Mouse (Mus musculus): Measurements from ENCODE around the gene Gm5416. TPM values are rescaled to one million over a fixed set of nuclear protein-coding genes. Genes with fewer than 3 reads are reported as not detected.
"Not testable (repeated sequence)": the region's sequence is repeated elsewhere in the genome, so short reads cannot be mapped to it uniquely, and the experiment has no call there.

Gene Gm5416
- polyA plus RNA-seq (2015; fragmentation: Nextera tagmentation; extraction: Ambion mirVana) = not detected in 2 replicates

DNA sequence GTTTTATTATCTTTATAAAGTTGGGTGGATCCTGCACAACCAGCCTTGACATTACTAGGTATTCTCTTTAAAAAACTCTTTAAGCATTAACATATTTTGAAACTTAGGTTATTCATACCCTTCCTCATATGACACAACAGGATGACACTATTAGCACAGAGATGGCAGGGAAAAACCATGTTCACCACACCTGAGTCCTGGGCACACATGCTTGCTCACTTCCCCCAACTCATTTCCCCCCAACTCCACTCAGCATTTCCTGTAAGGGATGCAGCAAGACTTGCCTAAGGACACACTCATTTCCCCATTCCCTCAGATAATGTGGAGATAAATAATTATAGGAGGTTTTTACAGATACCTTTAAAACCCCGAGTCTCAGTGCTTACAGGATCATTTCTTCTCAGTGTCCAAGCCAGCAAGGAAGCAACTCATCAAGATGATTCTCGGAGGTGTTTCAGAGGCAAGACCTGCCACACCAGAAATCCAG lies at the start of gene Gm5416:
Gene Gm5416 (plus strand): TSS at position 437 of the 487 bp plus-strand sequence.
- no peak within 1 kb of the TSS for H3K9ac ChIP-seq
- H3K4me1 ChIP-seq = no peaks in the 10 kb centered on the region
- WGBS = 69% methylated on average over 2 of the region's 2 CpGs
- H3K9me3 ChIP-seq = no peaks in the 10 kb centered on the region
- H3K27ac ChIP-seq = no peak within 1 kb of the TSS
- ATAC-seq (ENCODE audit: low FRiP score, low read depth) = no peak
- H3K36me3 ChIP-seq = no peaks in the 10 kb centered on the region
- H3K27me3 ChIP-seq = no peaks in the 10 kb centered on the region
- no peak within 1 kb of the TSS for H3K4me2 ChIP-seq (replicated peaks)
- H3K4me3 ChIP-seq = no peak within 1 kb of the TSS

- not testable (repeated sequence) for H3K9ac ChIP-seq; H3K4me1 ChIP-seq; H3K4me3 ChIP-seq; H3K36me3 ChIP-seq; H3K27me3 ChIP-seq; H3K27ac ChIP-seq; H3K4me2 ChIP-seq (replicated peaks); ATAC-seq (ENCODE audit: low FRiP score, low read depth); H3K9me3 ChIP-seq
- WGBS = 85% methylated on average over 9 of the region's 10 CpGs
Measured at GRCm38 (mm10) chr16:36167841-36168240, 42.4 kb upstream of the Gm5416 start.

GRCm38 (mm10) chr16:36176108-36176507 lies 34.1 kb upstream of the Gm5416 start:
- no peak for ATAC-seq (ENCODE audit: low FRiP score, low read depth)
- H3K4me3 ChIP-seq = no peak overlapping the region
- peaks cover 4% of the 10 kb centered on the region; the same call in 1 of the 2 replicates for H3K9me3 ChIP-seq

GRCm38 (mm10) chr16:36179910-36180309 lies 30.3 kb upstream of the Gm5416 start:
- H3K4me2 ChIP-seq (replicated peaks) = no peak overlapping the region
- H3K27ac ChIP-seq = no peak overlapping the region
- no peaks in the 10 kb centered on the region for H3K27me3 ChIP-seq
- WGBS = 76% methylated on average over 2 of the region's 2 CpGs
- no peak for ATAC-seq (ENCODE audit: low FRiP score, low read depth)
- H3K4me1 ChIP-seq = no peaks in the 10 kb centered on the region
- H3K9ac ChIP-seq = no peak overlapping the region
- H3K36me3 ChIP-seq = no peaks in the 10 kb centered on the region
- peaks cover 1% of the 10 kb centered on the region; the same call in 1 of the 2 replicates for H3K9me3 ChIP-seq
- no peak overlapping the region for H3K4me3 ChIP-seq

More at GRCm38 (mm10) chr16:36176108-36176507, 34.1 kb upstream of the Gm5416 start:
- Histone ChIP-seq H3K9ac (no peak overlapping the region), H3K27ac (no peak overlapping the region), H3K4me2 (replicated peaks) (no peak overlapping the region), H3K27me3 (no peaks in the 10 kb centered on the region), H3K36me3 (no peaks in the 10 kb centered on the region), H3K4me1 (no peaks in the 10 kb centered on the region)

DNA sequence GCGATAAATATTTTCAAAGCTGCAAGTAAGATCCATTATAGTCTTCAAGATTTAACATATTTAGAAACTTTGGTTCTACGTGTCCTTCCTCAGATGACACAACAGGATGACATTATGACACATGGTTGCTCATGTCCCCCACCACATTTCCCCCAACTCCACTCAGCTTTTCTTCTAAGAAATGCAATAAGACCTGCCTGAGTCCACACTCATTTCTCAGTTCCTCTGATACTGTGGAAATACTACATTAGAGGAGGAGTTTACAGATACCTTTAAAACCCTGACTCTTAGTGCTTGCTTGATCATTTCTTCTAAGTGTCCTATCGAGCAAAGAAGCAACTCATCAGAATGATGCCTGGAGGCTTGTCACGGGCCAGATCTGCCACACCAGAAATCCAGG lies 26.3 kb upstream of the Gm5416 start, which contains the start of gene Gm5483:
Gene Gm5483 (plus strand): TSS at position 301 of the 400 bp plus-strand sequence.
- H3K27ac ChIP-seq; H3K27me3 ChIP-seq; H3K4me1 ChIP-seq; H3K4me3 ChIP-seq; H3K36me3 ChIP-seq; ATAC-seq (ENCODE audit: low FRiP score, low read depth); H3K9me3 ChIP-seq; H3K9ac ChIP-seq; H3K4me2 ChIP-seq (replicated peaks): not testable (repeated sequence)
- WGBS = 77% methylated on average over 4 of the region's 4 CpGs

DNA sequence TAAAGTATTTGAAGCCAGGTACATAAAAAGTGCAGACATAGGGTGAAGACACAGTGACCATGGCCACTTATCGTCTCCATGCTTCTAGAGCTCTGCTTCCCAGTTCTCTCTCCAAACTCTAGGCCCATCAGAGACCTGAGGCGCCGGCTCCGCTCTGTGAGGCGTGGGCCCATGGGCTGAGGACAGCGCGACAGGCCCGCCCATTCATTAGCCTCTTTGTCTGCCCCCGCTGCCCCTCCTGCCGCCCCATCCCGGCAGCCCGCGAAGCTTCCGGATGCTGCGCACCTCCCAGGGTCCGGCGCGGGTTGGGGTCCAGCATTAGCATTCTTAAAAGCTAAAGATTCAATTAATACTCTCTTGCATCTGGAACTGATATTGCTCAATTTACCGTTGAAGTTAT lies 11.0 kb upstream of the Gm5416 start:
- Histone ChIP-seq H3K4me2 (replicated peaks) (no peak overlapping the region), H3K27me3 (no peaks in the 10 kb centered on the region), H3K4me3 (no peak overlapping the region), H3K36me3 (no peaks in the 10 kb centered on the region), H3K4me1 (no peaks in the 10 kb centered on the region), H3K27ac (no peak overlapping the region), H3K9ac (no peak overlapping the region), H3K9me3 (no peaks in the 10 kb centered on the region)
- 55% methylated on average over 19 of the region's 19 CpGs for WGBS
- ATAC-seq (ENCODE audit: low FRiP score, low read depth) = no peak

GRCm38 (mm10) chr16:36203846-36204245 lies 6.4 kb upstream of the Gm5416 start:
- no peak overlapping the region for H3K9ac ChIP-seq
- H3K4me2 ChIP-seq (replicated peaks) = no peak overlapping the region
- no peak overlapping the region for H3K27ac ChIP-seq
- 79% methylated on average over 5 of the region's 5 CpGs for WGBS
- H3K27me3 ChIP-seq = no peaks in the 10 kb centered on the region
- H3K9me3 ChIP-seq = no peaks in the 10 kb centered on the region
- no peaks in the 10 kb centered on the region for H3K4me1 ChIP-seq
- H3K4me3 ChIP-seq = no peak overlapping the region
- H3K36me3 ChIP-seq = no peaks in the 10 kb centered on the region
- no peak for ATAC-seq (ENCODE audit: low FRiP score, low read depth)

GRCm38 (mm10) chr16:36205684-36206083 lies 4.5 kb upstream of the Gm5416 start:
- ATAC-seq (ENCODE audit: low FRiP score, low read depth) = not testable (repeated sequence)
- WGBS = 37% methylated on average over 2 of the region's 2 CpGs

DNA sequence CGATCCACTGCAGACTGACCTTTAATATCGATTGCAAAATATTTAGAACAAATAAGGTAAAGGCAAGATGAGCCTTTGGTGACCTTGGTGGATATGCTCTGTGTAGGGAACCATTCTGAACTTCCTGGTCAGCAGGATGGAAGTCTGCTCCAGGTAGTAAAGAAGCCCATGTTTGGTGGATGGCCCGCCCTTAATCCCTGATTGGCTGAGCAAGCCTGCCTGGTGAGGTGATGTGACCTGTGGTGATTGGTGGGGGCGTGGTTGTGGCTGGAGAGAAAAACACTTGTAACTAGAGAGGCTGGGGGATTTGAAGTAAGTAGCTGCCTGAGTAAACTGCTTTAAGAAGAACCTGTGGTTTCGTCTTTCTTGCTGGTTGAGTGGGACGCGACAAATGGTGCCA lies 11.0 kb downstream of the Gm5416 start, which contains the start of gene 2010005H15Rik:
Gene 2010005H15Rik (plus strand): TSS at position 301 of the 400 bp plus-strand sequence.
- H3K27me3 ChIP-seq; H3K27ac ChIP-seq; H3K4me3 ChIP-seq; H3K9ac ChIP-seq; ATAC-seq (ENCODE audit: low FRiP score, low read depth); H3K4me2 ChIP-seq (replicated peaks); H3K4me1 ChIP-seq; H3K9me3 ChIP-seq; H3K36me3 ChIP-seq: not testable (repeated sequence)
- WGBS = 94% methylated on average over 7 of the region's 7 CpGs

More at GRCm38 (mm10) chr16:36205684-36206083, 4.5 kb upstream of the Gm5416 start:
- H3K9ac ChIP-seq; H3K36me3 ChIP-seq; H3K27ac ChIP-seq; H3K9me3 ChIP-seq; H3K4me3 ChIP-seq; H3K4me2 ChIP-seq (replicated peaks); H3K4me1 ChIP-seq; H3K27me3 ChIP-seq: not testable (repeated sequence)

DNA sequence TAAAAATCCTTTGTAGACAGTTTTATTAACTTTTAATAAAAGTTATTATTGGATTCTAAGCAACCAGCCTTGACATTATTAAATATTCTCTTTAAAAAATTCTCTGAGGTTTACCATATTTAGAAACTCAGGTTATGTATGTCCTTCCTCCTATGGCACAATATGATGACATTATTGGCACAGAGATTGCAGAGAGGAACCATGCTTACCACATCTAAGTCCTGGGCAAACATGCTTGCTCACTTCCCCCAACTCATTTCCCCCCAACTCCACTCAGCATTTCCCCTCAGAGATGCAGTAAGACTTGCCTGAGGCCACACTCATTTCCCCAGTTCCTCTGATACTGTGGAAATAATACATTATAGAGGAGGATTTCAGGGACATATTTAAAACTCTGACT lies 50.4 kb downstream of the Gm5416 start:
- not testable (repeated sequence) for H3K9ac ChIP-seq; H3K27ac ChIP-seq; H3K27me3 ChIP-seq; H3K4me3 ChIP-seq; H3K4me1 ChIP-seq; ATAC-seq (ENCODE audit: low FRiP score, low read depth); H3K36me3 ChIP-seq; H3K9me3 ChIP-seq; H3K4me2 ChIP-seq (replicated peaks)

Other genes with a start within 250 kb of the Gm5416 start
- gene Kpna1, start 231.7 kb upstream of the Gm5416 start, polyA plus RNA-seq (2015; fragmentation: Nextera tagmentation; extraction: Ambion mirVana) = 37.2 and 41.6 TPM in 2 replicates
- gene Wdr5b, start 169.2 kb upstream of the Gm5416 start, polyA plus RNA-seq (2015; fragmentation: Nextera tagmentation; extraction: Ambion mirVana) = 11.1 and 11.4 TPM in 2 replicates
- 413 and 417 TPM in 2 replicates for gene Fam162a, start 138.8 kb upstream of the Gm5416 start, polyA plus RNA-seq (2015; fragmentation: Nextera tagmentation; extraction: Ambion mirVana)
- gene Ccdc58, start 138.7 kb upstream of the Gm5416 start, polyA plus RNA-seq (2015; fragmentation: Nextera tagmentation; extraction: Ambion mirVana) = 87.5 and 91.8 TPM in 2 replicates
- 0.41 and 0.54 TPM in 2 replicates for gene Csta1, start 79.2 kb upstream of the Gm5416 start, polyA plus RNA-seq (2015; fragmentation: Nextera tagmentation; extraction: Ambion mirVana)
- gene Stfa2l1, start 53.6 kb upstream of the Gm5416 start, polyA plus RNA-seq (2015; fragmentation: Nextera tagmentation; extraction: Ambion mirVana) = not detected in 2 replicates
- gene Gm5483, start 26.2 kb upstream of the Gm5416 start, polyA plus RNA-seq (2015; fragmentation: Nextera tagmentation; extraction: Ambion mirVana) = 0.81 TPM in 1 of 2 replicates, not detected in the other
- gene 2010005H15Rik, start 11.1 kb downstream of the Gm5416 start, polyA plus RNA-seq (2015; fragmentation: Nextera tagmentation; extraction: Ambion mirVana) = 0.90 TPM in 1 of 2 replicates, not detected in the other
- gene Stfa1, start 66.5 kb downstream of the Gm5416 start, polyA plus RNA-seq (2015; fragmentation: Nextera tagmentation; extraction: Ambion mirVana) = 2.3 and 2.5 TPM in 2 replicates
- not detected in 2 replicates for gene BC117090, start 123.9 kb downstream of the Gm5416 start, polyA plus RNA-seq (2015; fragmentation: Nextera tagmentation; extraction: Ambion mirVana)
- 3.5 and 3.9 TPM in 2 replicates for gene BC100530, start 157.3 kb downstream of the Gm5416 start, polyA plus RNA-seq (2015; fragmentation: Nextera tagmentation; extraction: Ambion mirVana)
- not detected in 2 replicates for gene Stfa2, start 198.1 kb downstream of the Gm5416 start, polyA plus RNA-seq (2015; fragmentation: Nextera tagmentation; extraction: Ambion mirVana)
- 0.83 and 1.1 TPM in 2 replicates for gene Stfa3, start 245.0 kb downstream of the Gm5416 start, polyA plus RNA-seq (2015; fragmentation: Nextera tagmentation; extraction: Ambion mirVana)

All from limb, embryonic 13.5 days (tissue).